ENCODE assay signal across 18 mouse cellular contexts in genomic region chr1:151995948-151996697, GRCm38 (mm10).
DNase-seq lines count a peak whose midpoint lies in the region; ATAC-seq and TF ChIP-seq lines count a peak whose summit lies in the region.
"Had no signal": no experiment of that assay in that cellular context is flagged by ENCODE, and none has a peak within 500 bp of the region (broad histone marks: within the 10 kb centered on the region; RNA-seq: fewer than 3 reads in every experiment).

No protein-coding gene starts in this region.

- TF ChIP-seq CTCF in lung, postnatal 0 days (IDR thresholded peaks at IDR 0.05) = no peak

- ATAC-seq in hindbrain, embryonic 16.5 days = peak; percentile 19; the same call in 1 of the 2 replicates
- ATAC-seq in hindbrain, embryonic 14.5 days (ENCODE audit: low FRiP score) = no peak
- ATAC-seq in lung, postnatal 0 days = peak; percentile 43; the same call in 1 of the 2 replicates
- ATAC-seq: activated CD4-positive, CD25-positive, alpha-beta regulatory T cell, adult 4 months; liver, postnatal 0 days; midbrain, embryonic 15.5 days; Patski had no signal

- H3K9ac ChIP-seq in hindbrain, embryonic 16.5 days (ENCODE audit: low read depth, low read length) = no peak overlapping the region
- no peak overlapping the region for H3K9ac ChIP-seq in hindbrain, embryonic 14.5 days
- H3K9ac ChIP-seq in lung, postnatal 0 days (replicated peaks; ENCODE audit: low read depth) = no peak overlapping the region
- H3K9ac ChIP-seq: liver, postnatal 0 days; midbrain, embryonic 15.5 days; neural tube, embryonic 15.5 days had no signal

- H3K4me2 ChIP-seq in hindbrain, embryonic 16.5 days (ENCODE audit: low read length) = no peak overlapping the region
- no peak overlapping the region for H3K4me2 ChIP-seq in hindbrain, embryonic 14.5 days (replicated peaks)
- H3K4me2 ChIP-seq in lung, postnatal 0 days (replicated peaks; ENCODE audit: low read depth, low read length) = no peak overlapping the region
- H3K4me2 ChIP-seq: midbrain, embryonic 15.5 days; neural tube, embryonic 15.5 days had no signal

- WGBS in hindbrain, embryonic 16.5 days = 63% methylated on average over 10 of the region's 10 CpGs
- 68% methylated on average over 10 of the region's 10 CpGs for WGBS in hindbrain, embryonic 14.5 days
- 41% methylated on average over 10 of the region's 10 CpGs for WGBS in lung, postnatal 0 days

- no peak overlapping the region for H3K27ac ChIP-seq in hindbrain, embryonic 16.5 days (ENCODE audit: low read depth, low read length)
- H3K27ac ChIP-seq in hindbrain, embryonic 14.5 days = no peak overlapping the region
- no peak overlapping the region for H3K27ac ChIP-seq in lung, postnatal 0 days (ENCODE audit: low read length)
- H3K27ac ChIP-seq: hindbrain, embryonic 10.5 days; midbrain, embryonic 15.5 days; neural tube, embryonic 15.5 days had no signal

- no peak for DNase-seq in hindbrain, embryonic 14.5 days (ENCODE audit: low spot score)
- peak; percentile 65 for DNase-seq in lung, postnatal 0 days (ENCODE audit: low spot score)
- DNase-seq in lung, postnatal 14 days = no peak
- DNase-seq in fibroblast of lung, adult 2 months (ENCODE audit: low read depth) = peak; percentile 13
- DNase-seq in left cerebral cortex, postnatal 14 days (ENCODE audit: low spot score in 2 of 2) = no peak
- DNase-seq in kidney, adult 9 months = no peak
- DNase-seq: adrenal gland, postnatal 36 days; cerebellum, adult 18-20 months; cerebellum, postnatal 36 days; gastrocnemius, postnatal 14 days; liver, postnatal 0 days; thymus, postnatal 25 days had no signal

- H3K36me3 ChIP-seq in hindbrain, embryonic 16.5 days (ENCODE audit: control insufficient read depth, insufficient read depth, low read length) = no peaks in the 10 kb centered on the region
- no peaks in the 10 kb centered on the region for H3K36me3 ChIP-seq in hindbrain, embryonic 14.5 days (replicated peaks; ENCODE audit: control insufficient read depth, insufficient read depth)
- no peaks in the 10 kb centered on the region for H3K36me3 ChIP-seq in lung, postnatal 0 days (ENCODE audit: insufficient read depth, low read length)
- H3K36me3 ChIP-seq: midbrain, embryonic 15.5 days; neural tube, embryonic 15.5 days had no signal

- intact Hi-C loops in left cerebral cortex, postnatal 14 days (cut with DNase I) = no loop called here

- H3K9me3 ChIP-seq in hindbrain, embryonic 16.5 days (ENCODE audit: control insufficient read depth, low read length) = no peaks in the 10 kb centered on the region
- H3K9me3 ChIP-seq in hindbrain, embryonic 14.5 days (ENCODE audit: control insufficient read depth, low read length) = no peaks in the 10 kb centered on the region
- H3K9me3 ChIP-seq in lung, postnatal 0 days (ENCODE audit: low read length) = no peaks in the 10 kb centered on the region
- H3K9me3 ChIP-seq: hindbrain, embryonic 10.5 days; midbrain, embryonic 15.5 days; neural tube, embryonic 15.5 days had no signal

- H3K4me3 ChIP-seq in hindbrain, embryonic 16.5 days (ENCODE audit: low read length) = no peak overlapping the region
- H3K4me3 ChIP-seq in hindbrain, embryonic 14.5 days (replicated peaks; ENCODE audit: low read length) = no peak overlapping the region
- no peak overlapping the region for H3K4me3 ChIP-seq in lung, postnatal 0 days (ENCODE audit: low read depth, low read length)
- H3K4me3 ChIP-seq: hindbrain, embryonic 10.5 days; midbrain, embryonic 15.5 days; neural tube, embryonic 15.5 days had no signal

- TF ChIP-seq EP300 in lung, postnatal 0 days (IDR thresholded peaks at IDR 0.05) = no peak

- H3K4me1 ChIP-seq in hindbrain, embryonic 16.5 days (ENCODE audit: control insufficient read depth, insufficient read depth, low read depth, low read length) = peaks cover 2% of the 10 kb centered on the region
- H3K4me1 ChIP-seq in hindbrain, embryonic 14.5 days (replicated peaks; ENCODE audit: control insufficient read depth, insufficient read depth, low read length) = peaks cover 18% of the 10 kb centered on the region
- H3K4me1 ChIP-seq in lung, postnatal 0 days (ENCODE audit: insufficient read depth, low read depth, low read length) = no peaks in the 10 kb centered on the region

- H3K27me3 ChIP-seq in hindbrain, embryonic 16.5 days (replicated peaks; ENCODE audit: control insufficient read depth, insufficient read depth, low read length) = no peaks in the 10 kb centered on the region
- H3K27me3 ChIP-seq in hindbrain, embryonic 14.5 days (ENCODE audit: control insufficient read depth, insufficient read depth, low read length) = no peaks in the 10 kb centered on the region
- H3K27me3 ChIP-seq in lung, postnatal 0 days (replicated peaks; ENCODE audit: insufficient read depth, low read length) = no peaks in the 10 kb centered on the region
- H3K27me3 ChIP-seq: midbrain, embryonic 15.5 days; neural tube, embryonic 15.5 days; Patski had no signal

Comparison
In these comparisons a context has a peak if more than half of its experiments do, and no peak if none do; other contexts are left out.
1. DNase-seq: peak in lung, postnatal 0 days (single experiment) and fibroblast of lung, adult 2 months (single experiment); none in hindbrain, embryonic 14.5 days (single experiment), lung, postnatal 14 days (single experiment), left cerebral cortex, postnatal 14 days (0 of 2) and kidney, adult 9 months (single experiment).